Mouse (Mus musculus): ENCODE measurements around the gene Prss27. TPM values are rescaled to one million over a fixed set of nuclear protein-coding genes. Genes with fewer than 3 reads are reported as not detected.
"Not testable (repeated sequence)": the region's sequence is repeated elsewhere in the genome, so short reads cannot be mapped to it uniquely, and the experiment has no call there.

Prss27 gene
- polyA plus RNA-seq, 1 experiment from 2014 or later: not detected

DNA sequence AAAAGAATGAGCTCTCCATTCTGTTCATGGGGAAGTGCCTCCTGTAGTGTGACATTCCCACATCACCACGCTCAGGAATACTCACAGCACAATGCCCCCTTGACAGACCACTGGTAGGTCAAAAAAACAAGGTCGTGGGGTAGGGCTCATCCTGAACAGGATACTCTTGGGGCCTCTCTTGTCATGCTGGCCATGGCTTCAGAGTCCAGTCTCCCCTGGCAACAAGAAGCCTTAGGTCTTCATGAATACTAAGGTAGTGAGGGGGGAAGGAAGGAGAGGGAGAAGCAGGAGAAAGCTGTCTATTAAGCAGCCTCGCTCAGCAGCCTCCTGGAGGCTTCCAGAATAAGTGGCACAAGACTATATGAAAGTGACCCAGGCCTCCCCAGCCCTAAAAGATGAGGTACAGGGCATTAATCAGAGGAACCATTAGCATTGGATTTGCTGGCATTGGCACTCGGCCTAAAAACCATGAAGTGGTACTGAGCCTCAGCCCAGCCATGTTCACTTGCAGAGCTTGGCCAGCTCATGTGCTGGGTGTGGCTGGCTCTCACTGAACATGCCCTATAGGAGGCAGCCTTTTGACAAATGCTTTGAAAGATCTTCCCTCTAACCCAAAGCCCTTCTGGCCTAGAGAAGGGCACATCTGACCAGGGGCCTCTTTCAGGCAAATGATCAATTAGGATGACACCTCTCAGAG is 24.7 kb downstream of the Prss27 start:
- no peaks in the 10 kb centered on the region for H3K27me3 ChIP-seq (ENCODE audit: control insufficient read depth, insufficient read depth, low read length)
- H3K27ac ChIP-seq (replicated peaks; ENCODE audit: low read depth, low read length): no peak overlapping the region
- H3K9me3 ChIP-seq (replicated peaks; ENCODE audit: control insufficient read depth, low read length): no peaks in the 10 kb centered on the region
- ATAC-seq (replicated peaks; ENCODE audit: insufficient number of reproducible peaks, low FRiP score, low TSS enrichment, low read depth) (no peak), DNase-seq (ENCODE audit: low spot score) (no peak)
- no peak overlapping the region for H3K4me2 ChIP-seq (ENCODE audit: low read depth, low read length)
- peaks cover 8% of the 10 kb centered on the region for H3K36me3 ChIP-seq (replicated peaks; ENCODE audit: control insufficient read depth, insufficient read depth, low read depth, low read length)
- no peaks in the 10 kb centered on the region for H3K4me1 ChIP-seq (ENCODE audit: control insufficient read depth, insufficient read depth, low read length)
- WGBS: 78% methylated on average over 4 of the region's 4 CpGs
- no peak overlapping the region for H3K9ac ChIP-seq (replicated peaks; ENCODE audit: low read length)
- H3K4me3 ChIP-seq (ENCODE audit: low read depth, low read length): no peak overlapping the region

GRCm38 (mm10) chr17:24068271-24068670 is 30.3 kb downstream of the Prss27 start:
- 85% methylated on average over 5 of the region's 5 CpGs for WGBS
- H3K36me3 ChIP-seq (replicated peaks; ENCODE audit: control insufficient read depth, insufficient read depth, low read depth, low read length): no peaks in the 10 kb centered on the region; the same call in 1 of the 2 replicates
- H3K27me3 ChIP-seq (ENCODE audit: control insufficient read depth, insufficient read depth, low read length): no peaks in the 10 kb centered on the region
- ATAC-seq (replicated peaks; ENCODE audit: insufficient number of reproducible peaks, low FRiP score, low TSS enrichment, low read depth) (no peak), DNase-seq (ENCODE audit: low spot score) (peak; percentile 5)
- no peak overlapping the region for H3K4me3 ChIP-seq (ENCODE audit: low read depth, low read length)
- H3K9ac ChIP-seq (replicated peaks; ENCODE audit: low read length): no peak overlapping the region
- H3K9me3 ChIP-seq (replicated peaks; ENCODE audit: control insufficient read depth, low read length): no peaks in the 10 kb centered on the region
- H3K27ac ChIP-seq (replicated peaks; ENCODE audit: low read depth, low read length): no peak overlapping the region
- H3K4me2 ChIP-seq (ENCODE audit: low read depth, low read length): no peak overlapping the region
- H3K4me1 ChIP-seq (ENCODE audit: control insufficient read depth, insufficient read depth, low read length): no peaks in the 10 kb centered on the region

- DNase-seq (ENCODE audit: low spot score) (no peak), ATAC-seq (replicated peaks; ENCODE audit: insufficient number of reproducible peaks, low FRiP score, low TSS enrichment, low read depth) (no peak)
- no peaks in the 10 kb centered on the region; the same call in 1 of the 2 replicates for H3K36me3 ChIP-seq (replicated peaks; ENCODE audit: control insufficient read depth, insufficient read depth, low read depth, low read length)
- no peak overlapping the region for H3K27ac ChIP-seq (replicated peaks; ENCODE audit: low read depth, low read length)
- no peaks in the 10 kb centered on the region for H3K9me3 ChIP-seq (replicated peaks; ENCODE audit: control insufficient read depth, low read length)
- H3K4me1 ChIP-seq (ENCODE audit: control insufficient read depth, insufficient read depth, low read length): no peaks in the 10 kb centered on the region
- no peak overlapping the region for H3K9ac ChIP-seq (replicated peaks; ENCODE audit: low read length)
- H3K27me3 ChIP-seq (ENCODE audit: control insufficient read depth, insufficient read depth, low read length): no peaks in the 10 kb centered on the region
- no peak overlapping the region for H3K4me2 ChIP-seq (ENCODE audit: low read depth, low read length)
- WGBS: 92% methylated on average over 3 of the region's 3 CpGs
- H3K4me3 ChIP-seq (ENCODE audit: low read depth, low read length): no peak overlapping the region
Measured at GRCm38 (mm10) chr17:24069531-24069930, 31.6 kb downstream of the Prss27 start.

DNA sequence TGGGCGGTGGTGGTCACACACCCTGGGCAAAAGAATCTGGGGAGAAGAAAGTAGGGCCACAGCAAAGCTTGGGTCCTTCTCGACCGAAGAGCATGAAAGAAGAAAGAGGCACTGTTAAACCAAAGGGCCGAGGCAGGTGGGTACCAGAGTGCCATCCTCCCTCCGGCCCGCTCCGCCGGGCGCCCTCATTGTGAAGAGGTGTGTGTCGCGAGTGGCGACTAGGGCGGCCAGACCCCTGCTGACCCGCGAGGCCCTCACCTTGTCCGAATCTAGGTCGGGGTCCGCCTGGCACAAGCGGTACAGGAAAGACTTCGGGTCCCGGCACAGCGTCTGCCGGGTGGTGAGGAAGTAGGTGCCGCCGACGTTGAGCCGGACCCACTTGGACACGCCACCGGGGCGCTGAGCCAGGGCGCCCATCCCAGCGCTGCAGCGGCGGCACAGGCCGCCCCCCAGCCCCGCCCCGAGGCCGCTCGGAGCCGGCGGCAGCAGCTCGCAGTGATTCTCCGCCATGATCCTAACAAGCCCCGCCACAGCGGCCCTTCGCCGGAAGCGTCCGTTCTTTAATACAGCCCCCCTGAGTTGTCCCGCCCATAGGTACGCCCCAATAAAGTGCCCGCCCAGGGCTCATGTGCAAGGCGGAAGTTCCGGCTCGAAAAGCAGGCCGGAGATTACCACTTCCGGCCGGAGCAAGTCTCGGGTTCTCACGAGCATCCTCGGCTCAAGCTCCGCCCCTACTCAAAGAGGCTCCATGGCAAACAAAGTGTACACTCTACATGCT is 35.2 kb downstream of the Prss27 start, which contains the start of gene Kctd5:
Gene Kctd5 (minus strand): TSS at position 567 of the 778 bp plus-strand sequence.
- Histone ChIP-seq H3K36me3 (replicated peaks; ENCODE audit: control insufficient read depth, insufficient read depth, low read depth, low read length) (no peaks in the 10 kb centered on the region), H3K9ac (replicated peaks; ENCODE audit: low read length) (peak within 1 kb of the TSS; percentile 93), H3K27me3 (ENCODE audit: control insufficient read depth, insufficient read depth, low read length) (no peaks in the 10 kb centered on the region), H3K4me2 (ENCODE audit: low read depth, low read length) (peak within 1 kb of the TSS; percentile 53), H3K4me1 (ENCODE audit: control insufficient read depth, insufficient read depth, low read length) (no peaks in the 10 kb centered on the region), H3K9me3 (replicated peaks; ENCODE audit: control insufficient read depth, low read length) (no peaks in the 10 kb centered on the region), H3K4me3 (ENCODE audit: low read depth, low read length) (peak within 1 kb of the TSS; percentile 70), H3K27ac (replicated peaks; ENCODE audit: low read depth, low read length) (peak within 1 kb of the TSS; percentile 22)
- DNase-seq (ENCODE audit: low spot score) (peak; percentile 97), ATAC-seq (replicated peaks; ENCODE audit: insufficient number of reproducible peaks, low FRiP score, low TSS enrichment, low read depth) (peak; percentile 97)
- WGBS: under 1% methylated on average over 54 of the region's 62 CpGs

DNA sequence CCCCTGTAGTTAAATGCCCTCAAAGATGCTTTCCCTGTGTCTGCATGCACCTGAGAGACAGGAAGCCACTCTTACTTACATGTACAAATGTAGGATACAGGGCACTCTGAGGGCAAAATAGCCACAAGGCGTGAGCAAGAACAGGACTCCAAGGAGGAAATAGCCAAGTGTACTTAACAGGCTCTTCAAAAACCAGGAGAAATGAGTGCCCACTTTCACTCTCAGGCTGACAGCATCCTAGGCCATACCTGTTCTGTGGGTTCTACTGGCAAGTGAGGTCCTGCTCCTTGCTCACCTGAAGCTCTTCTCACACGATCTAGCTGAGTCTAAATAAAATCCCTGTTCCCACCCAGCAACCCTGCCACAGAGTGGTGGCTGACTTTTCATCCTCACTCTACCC is 39.2 kb downstream of the Prss27 start:
- H3K27me3 ChIP-seq (ENCODE audit: control insufficient read depth, insufficient read depth, low read length): no peaks in the 10 kb centered on the region
- H3K9me3 ChIP-seq (replicated peaks; ENCODE audit: control insufficient read depth, low read length): no peaks in the 10 kb centered on the region
- H3K9ac ChIP-seq (replicated peaks; ENCODE audit: low read length): no peak overlapping the region
- WGBS: 86% methylated on average over 2 of the region's 2 CpGs
- H3K27ac ChIP-seq (replicated peaks; ENCODE audit: low read depth, low read length): no peak overlapping the region
- H3K4me1 ChIP-seq (ENCODE audit: control insufficient read depth, insufficient read depth, low read length): no peaks in the 10 kb centered on the region
- DNase-seq (ENCODE audit: low spot score) (no peak), ATAC-seq (replicated peaks; ENCODE audit: insufficient number of reproducible peaks, low FRiP score, low TSS enrichment, low read depth) (no peak)
- H3K4me3 ChIP-seq (ENCODE audit: low read depth, low read length): no peak overlapping the region
- no peak overlapping the region for H3K4me2 ChIP-seq (ENCODE audit: low read depth, low read length)
- H3K36me3 ChIP-seq (replicated peaks; ENCODE audit: control insufficient read depth, insufficient read depth, low read depth, low read length): 0 out of 2 replicates have a peak, but pooled peaks cover 2% of the 10 kb centered on the region

DNA sequence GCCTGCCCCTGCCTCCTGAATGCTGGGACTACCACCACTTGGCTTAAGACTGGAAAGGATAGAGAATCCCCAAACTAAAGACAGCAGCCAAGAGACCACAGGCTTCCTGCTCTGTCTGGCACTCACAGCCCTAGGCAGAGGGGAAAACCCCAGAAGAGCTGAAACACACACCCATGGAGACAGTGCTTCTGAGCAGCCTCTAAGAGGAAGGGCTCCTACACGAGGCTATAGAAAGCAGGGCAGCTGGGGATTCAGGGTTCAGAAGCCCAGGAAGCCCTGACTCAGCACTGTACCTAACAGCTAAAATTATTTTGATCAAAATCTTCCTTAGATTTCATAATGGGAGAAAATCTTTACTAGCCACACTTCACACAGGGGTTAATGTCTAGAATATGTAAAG is 46.6 kb downstream of the Prss27 start:
- Histone ChIP-seq H3K36me3 (replicated peaks; ENCODE audit: control insufficient read depth, insufficient read depth, low read depth, low read length) (peaks cover under 1% of the 10 kb centered on the region; the same call in 1 of the 2 replicates), H3K9me3 (replicated peaks; ENCODE audit: control insufficient read depth, low read length) (no peaks in the 10 kb centered on the region), H3K4me1 (ENCODE audit: control insufficient read depth, insufficient read depth, low read length) (no peaks in the 10 kb centered on the region), H3K4me3 (ENCODE audit: low read depth, low read length) (no peak overlapping the region), H3K27me3 (ENCODE audit: control insufficient read depth, insufficient read depth, low read length) (no peaks in the 10 kb centered on the region), H3K4me2 (ENCODE audit: low read depth, low read length) (no peak overlapping the region), H3K27ac (replicated peaks; ENCODE audit: low read depth, low read length) (no peak overlapping the region), H3K9ac (replicated peaks; ENCODE audit: low read length) (no peak overlapping the region)
- 61% methylated on average over 1 of the region's 1 CpGs for WGBS
- no peak for ATAC-seq (replicated peaks; ENCODE audit: insufficient number of reproducible peaks, low FRiP score, low TSS enrichment, low read depth)
- DNase-seq (ENCODE audit: low spot score): no peak

DNA sequence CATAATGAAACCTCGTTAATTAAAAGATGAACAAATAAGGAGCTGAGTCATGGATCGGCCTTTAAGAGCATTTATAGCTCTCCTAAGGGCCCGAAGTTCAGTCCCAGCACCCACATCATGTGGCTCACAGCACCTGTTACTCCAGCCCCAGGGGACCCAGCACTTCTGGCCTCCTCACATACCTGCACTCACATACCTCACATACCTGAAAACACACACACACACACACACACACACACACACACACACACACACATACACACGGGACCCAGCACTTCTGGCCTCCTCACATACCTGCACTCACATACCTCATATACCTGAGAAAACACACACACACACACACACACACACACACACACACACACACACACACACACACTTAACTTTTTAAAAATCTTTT is 48.5 kb downstream of the Prss27 start:
- WGBS: 86% methylated on average over 4 of the region's 4 CpGs
- H3K9me3 ChIP-seq (replicated peaks; ENCODE audit: control insufficient read depth, low read length); H3K4me3 ChIP-seq (ENCODE audit: low read depth, low read length); H3K27me3 ChIP-seq (ENCODE audit: control insufficient read depth, insufficient read depth, low read length); H3K4me2 ChIP-seq (ENCODE audit: low read depth, low read length); H3K4me1 ChIP-seq (ENCODE audit: control insufficient read depth, insufficient read depth, low read length); DNase-seq (ENCODE audit: low spot score); ATAC-seq (replicated peaks; ENCODE audit: insufficient number of reproducible peaks, low FRiP score, low TSS enrichment, low read depth); H3K36me3 ChIP-seq (replicated peaks; ENCODE audit: control insufficient read depth, insufficient read depth, low read depth, low read length); H3K27ac ChIP-seq (replicated peaks; ENCODE audit: low read depth, low read length); H3K9ac ChIP-seq (replicated peaks; ENCODE audit: low read length): not testable (repeated sequence)

DNA sequence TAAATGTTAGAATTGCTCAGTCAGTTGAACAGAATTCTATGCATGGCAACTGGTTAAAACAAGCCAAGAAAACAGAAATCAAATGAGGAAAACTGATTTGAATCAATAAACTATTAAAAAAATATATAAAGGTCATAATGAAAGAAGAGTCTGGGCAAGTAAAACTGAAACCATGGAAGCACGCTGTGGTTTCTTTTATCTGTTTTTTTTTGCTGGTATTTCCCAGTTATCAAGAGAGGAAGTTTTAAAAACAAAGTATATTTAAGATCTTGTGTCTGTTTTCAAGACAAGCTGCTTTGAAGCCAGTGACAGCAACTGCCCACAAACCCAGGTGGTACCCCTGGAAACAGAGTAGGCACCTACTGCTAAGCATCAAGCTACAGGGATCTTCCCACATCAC is 52.6 kb downstream of the Prss27 start:
- Histone ChIP-seq H3K36me3 (replicated peaks; ENCODE audit: control insufficient read depth, insufficient read depth, low read depth, low read length) (peaks cover 2% of the 10 kb centered on the region; the same call in 1 of the 2 replicates), H3K4me2 (ENCODE audit: low read depth, low read length) (no peak overlapping the region), H3K27me3 (ENCODE audit: control insufficient read depth, insufficient read depth, low read length) (no peaks in the 10 kb centered on the region), H3K27ac (replicated peaks; ENCODE audit: low read depth, low read length) (no peak overlapping the region), H3K9me3 (replicated peaks; ENCODE audit: control insufficient read depth, low read length) (no peaks in the 10 kb centered on the region), H3K4me3 (ENCODE audit: low read depth, low read length) (no peak overlapping the region), H3K4me1 (ENCODE audit: control insufficient read depth, insufficient read depth, low read length) (no peaks in the 10 kb centered on the region), H3K9ac (replicated peaks; ENCODE audit: low read length) (no peak overlapping the region)
- ATAC-seq (replicated peaks; ENCODE audit: insufficient number of reproducible peaks, low FRiP score, low TSS enrichment, low read depth): no peak
- 97% methylated on average over 1 of the region's 1 CpGs for WGBS
- no peak for DNase-seq (ENCODE audit: low spot score)

All from embryonic facial prominence, embryonic 11.5 days (tissue).